Mouse (Mus musculus) CH12.LX (cell line): Measurements from ENCODE around the gene Sphk2. TPM values are rescaled to one million over a fixed set of nuclear protein-coding genes. Genes with fewer than 3 reads are reported as not detected.
A peak's percentile ranks its signal among the peaks of the same experiment; 100 is the strongest.

Experiments
- DNase-seq: peaks from one replicate; pipeline ENCODE4 v3.0.0-alpha.2; 2013; ENCODE audit errors: extremely low read depth
- H3K27ac ChIP-seq: 2 replicates; pipeline ENCODE4 v1.5.1; 2012; ENCODE audit warnings: low read depth, mild to moderate bottlenecking, control low read depth, moderate library complexity; ENCODE audit not compliant: insufficient read depth
- H3K27me3 ChIP-seq: replicated peaks from 2 replicates; pipeline ENCODE3; 2012; ENCODE audit warnings: inconsistent platforms
- H3K36me3 ChIP-seq, 2 experiments: replicated peaks in 1 of 2; 2 replicates each; pipeline versions ENCODE3 to v1.6.1; 2012; ENCODE audit warnings: inconsistent platforms in 1 of 2, low read length in 1 of 2, mild to moderate bottlenecking in 1 of 2, mixed read lengths in 1 of 2, moderate library complexity in 1 of 2; ENCODE audit not compliant: control insufficient read depth in 1 of 2, insufficient read depth in 1 of 2
- H3K4me1 ChIP-seq, 2 experiments: 2 replicates each; pipeline ENCODE4 v1.6.1; 2012; ENCODE audit warnings: inconsistent platforms in 1 of 2, moderate library complexity in 1 of 2; ENCODE audit not compliant: insufficient read depth in 2 of 2, control insufficient read depth in 1 of 2
- H3K4me2 ChIP-seq: 2 replicates; pipeline ENCODE4 v1.6.1; 2012; ENCODE audit warnings: low read depth, mild to moderate bottlenecking, control low read depth; ENCODE audit not compliant: poor library complexity, insufficient read depth, severe bottlenecking
- H3K4me3 ChIP-seq, 3 experiments: fragments of 150-350 bp in 1 of 3; sonication (generic) in 1 of 3; replicated peaks in 1 of 3; 2 replicates each; pipeline versions ENCODE3 to v1.5.1; 2011 to 2012; ENCODE audit warnings: low read depth in 2 of 3, low read length in 2 of 3, mild to moderate bottlenecking in 2 of 3, moderate library complexity in 2 of 3, control low read depth in 1 of 3, improper control_type of control experiment in 1 of 3, inconsistent platforms in 1 of 3, mixed read lengths in 1 of 3; ENCODE audit not compliant: poor library complexity in 1 of 3
- H3K79me2 ChIP-seq: replicated peaks from 2 replicates; pipeline ENCODE4 v1.6.1; 2012; ENCODE audit warnings: mild to moderate bottlenecking, moderate library complexity; ENCODE audit not compliant: control insufficient read depth, poor library complexity, insufficient read depth, severe bottlenecking; ENCODE audit errors: extremely low read depth
- H3K9ac ChIP-seq: 2 replicates; pipeline ENCODE4 v1.6.1; 2012; ENCODE audit warnings: low read depth, mild to moderate bottlenecking, control low read depth, moderate library complexity; ENCODE audit not compliant: insufficient read depth
- H3K9me3 ChIP-seq: replicated peaks from 2 replicates; pipeline ENCODE3; 2012; ENCODE audit warnings: low read length, inconsistent platforms, mixed read lengths
- BHLHE40 ChIP-seq: IDR thresholded peaks from 2 replicates; pipeline ENCODE4 v1.6.1; 2011; ENCODE audit warnings: mild to moderate bottlenecking, low read depth, low read length, improper control_type of control experiment
- CHD2 ChIP-seq: IDR thresholded peaks from 2 replicates; pipeline ENCODE4 v1.6.1; 2011; ENCODE audit warnings: low read length, improper control_type of control experiment
- CTCF ChIP-seq, 2 experiments: IDR thresholded peaks in 1 of 2; conservative IDR thresholded peaks in 1 of 2; 2 replicates each; pipeline ENCODE4 v1.5.1; 2011 to 2012; ENCODE audit warnings: low read depth in 2 of 2, low read length in 2 of 2, improper control_type of control experiment in 1 of 2, inconsistent platforms in 1 of 2, mild to moderate bottlenecking in 1 of 2, moderate library complexity in 1 of 2
- ELF1 ChIP-seq: IDR thresholded peaks from 2 replicates; pipeline ENCODE4 v1.6.1; 2014; ENCODE audit warnings: low read depth, mild to moderate bottlenecking, inconsistent platforms, low read length, improper control_type of control experiment
- ETS1 ChIP-seq: conservative IDR thresholded peaks from 2 replicates; pipeline ENCODE4 v1.6.1; 2012; ENCODE audit warnings: low read depth, mild to moderate bottlenecking, inconsistent platforms, low read length, improper control_type of control experiment, moderate library complexity
- HCFC1 ChIP-seq: IDR thresholded peaks from 2 replicates; pipeline ENCODE4 v1.6.1; 2012; ENCODE audit warnings: low read depth, mild to moderate bottlenecking, inconsistent platforms, low read length, improper control_type of control experiment
- IRF4 ChIP-seq: IDR thresholded peaks from 2 replicates; pipeline ENCODE4 v1.6.1; 2014; ENCODE audit warnings: low read depth, mild to moderate bottlenecking, inconsistent platforms, low read length, improper control_type of control experiment
- JUN ChIP-seq: IDR thresholded peaks from 2 replicates; pipeline ENCODE4 v1.6.1; 2011; ENCODE audit warnings: low read depth, mild to moderate bottlenecking, low read length, improper control_type of control experiment, moderate library complexity; ENCODE audit not compliant: insufficient read depth
- MAFK ChIP-seq: IDR thresholded peaks from 2 replicates; pipeline ENCODE4 v1.6.1; 2011; ENCODE audit warnings: low read length, improper control_type of control experiment; ENCODE audit not compliant: insufficient replicate concordance
- MAX ChIP-seq: IDR thresholded peaks from 2 replicates; pipeline ENCODE4 v1.6.1; 2011; ENCODE audit warnings: low read length, improper control_type of control experiment
- MAZ ChIP-seq: IDR thresholded peaks from 2 replicates; pipeline ENCODE4 v1.6.1; 2012; ENCODE audit warnings: low read depth, mild to moderate bottlenecking, inconsistent platforms, low read length, improper control_type of control experiment, moderate library complexity
- MEF2A ChIP-seq: IDR thresholded peaks from 2 replicates; pipeline ENCODE4 v1.6.1; 2014; ENCODE audit warnings: low read depth, mild to moderate bottlenecking, inconsistent platforms, low read length, improper control_type of control experiment, borderline replicate concordance
- MXI1 ChIP-seq: IDR thresholded peaks from 2 replicates; pipeline ENCODE4 v1.6.1; 2011; ENCODE audit warnings: mild to moderate bottlenecking, low read depth, low read length, improper control_type of control experiment
- MYC ChIP-seq: IDR thresholded peaks from 2 replicates; pipeline ENCODE4 v1.6.1; 2011; ENCODE audit warnings: low read depth, mild to moderate bottlenecking, improper control_type of control experiment, low read length
- NELFE ChIP-seq: IDR thresholded peaks from 2 replicates; pipeline ENCODE4 v1.6.1; 2011; ENCODE audit warnings: low read depth, low read length, improper control_type of control experiment
- NRF1 ChIP-seq: IDR thresholded peaks from 2 replicates; pipeline ENCODE4 v1.6.1; 2014; ENCODE audit warnings: low read depth, mild to moderate bottlenecking, inconsistent platforms, low read length, improper control_type of control experiment, moderate library complexity
- PAX5 ChIP-seq: IDR thresholded peaks from 2 replicates; pipeline ENCODE4 v1.6.1; 2012; ENCODE audit warnings: low read length, inconsistent platforms, mixed read lengths
- POLR2A ChIP-seq: IDR thresholded peaks from 2 replicates; pipeline ENCODE4 v1.6.1; 2011; ENCODE audit warnings: low read depth, mild to moderate bottlenecking, improper control_type of control experiment, low read length
- POLR2AphosphoS2 ChIP-seq: IDR thresholded peaks from 2 replicates; pipeline ENCODE4 v1.6.1; 2011; ENCODE audit warnings: low read depth, low read length, improper control_type of control experiment
- RAD21 ChIP-seq: IDR thresholded peaks from 2 replicates; pipeline ENCODE4 v1.6.1; 2011; ENCODE audit warnings: low read depth, mild to moderate bottlenecking, low read length, improper control_type of control experiment, moderate library complexity
- TCF12 ChIP-seq: IDR thresholded peaks from 2 replicates; pipeline ENCODE4 v1.6.1; 2014; ENCODE audit warnings: low read depth, mild to moderate bottlenecking, inconsistent platforms, low read length, improper control_type of control experiment
- USF1 ChIP-seq: IDR thresholded peaks from 2 replicates; pipeline ENCODE4 v1.6.1; 2014; ENCODE audit warnings: low read depth, mild to moderate bottlenecking, inconsistent platforms, low read length, improper control_type of control experiment
- USF2 ChIP-seq: conservative IDR thresholded peaks from 2 replicates; pipeline ENCODE4 v1.6.1; 2011; ENCODE audit warnings: low read depth, low read length, improper control_type of control experiment
- ZKSCAN1 ChIP-seq: IDR thresholded peaks from 2 replicates; pipeline ENCODE4 v1.6.1; 2012; ENCODE audit warnings: low read depth, inconsistent platforms, low read length, improper control_type of control experiment, borderline replicate concordance
- ZNF384 ChIP-seq: IDR thresholded peaks from 2 replicates; pipeline ENCODE4 v1.6.1; 2012; ENCODE audit warnings: low read depth, low read length, improper control_type of control experiment, inconsistent platforms
- dilution Hi-C: fragments of 300-500 bp; cut with MboI; formaldehyde crosslinking; loops from 2 replicates; pipeline ENCODE4 v1.14.3; 2020; ENCODE audit warnings: low sequenced_read_pairs; ENCODE audit not compliant: extremely low pct_unique_long_range_greater_than_20kb, extremely low pct_ligation_motif_present
- in situ Hi-C: fragments of 300-500 bp; cut with MboI; formaldehyde crosslinking; loops from 3 replicates; pipeline ENCODE4 v1.14.3; 2019; ENCODE audit warnings: low sequenced_read_pairs, low pct_ligation_motif_present, low pct_unique_long_range_greater_than_20kb, mixed read lengths
- polyA plus RNA-seq: library from polyadenylated mRNA; unstranded; fragments of >175 nt; gene quantifications from 2 replicates; pipeline ENCODE4 v1.2.1, GENCODE M21; 2012; ENCODE audit warnings: low read depth; ENCODE audit not compliant: insufficient read length
- total RNA-seq, 2 experiments: library from RNA; depleted of rRNA; stranded (reverse); fragments of 300-350 nt in 1 of 2; fragments of >200 nt in 1 of 2; gene quantifications; 2 replicates each; pipeline ENCODE4 v1.2.3; 2012 to 2014

Gene Sphk2
- total and polyA plus RNA-seq, 3 experiments: 9.4 to 22.4 (median 16.6) TPM

- Histone ChIP-seq H3K4me1 (peaks cover 0 to 46% of the 10 kb centered on the region in 2 experiments; a peak in 2 of 4 replicates), H3K9ac (peak overlapping the region; percentile 75), H3K9me3 (no peaks in the 10 kb centered on the region), H3K27ac (peak overlapping the region; percentile 87), H3K4me3 (peak overlapping the region; percentile 53 to 77 (median 56)), H3K36me3 (peaks cover 23 to 37% of the 10 kb centered on the region in 2 experiments), H3K27me3 (no peaks in the 10 kb centered on the region), H3K79me2 (no peaks in the 10 kb centered on the region), H3K4me2 (peak overlapping the region; percentile 91)
- DNase-seq: peak; percentile 91
- in situ Hi-C loops (no loop called here), dilution Hi-C loops (no loop called here)
- TF ChIP-seq NRF1: peak; percentile 79
- no peak; the same call in 1 of the 2 replicates for TF ChIP-seq NELFE
- TF ChIP-seq IRF4: peak; percentile 53
- TF ChIP-seq HCFC1: peak; percentile 66
- no peak for TF ChIP-seq ZKSCAN1
- no peak for TF ChIP-seq MAFK
- TF ChIP-seq MEF2A: peak; percentile 58; the same call in 1 of the 2 replicates
- peak; percentile 91 for TF ChIP-seq ETS1
- TF ChIP-seq JUN: no peak
- peak; percentile 65; the same call in 1 of the 2 replicates for TF ChIP-seq POLR2A
- TF ChIP-seq ELF1: peak; percentile 63; the same call in 1 of the 2 replicates
- peak; percentile 100 for TF ChIP-seq BHLHE40
- TF ChIP-seq ZNF384: no peak
- TF ChIP-seq MYC: peak; percentile 74
- TF ChIP-seq TCF12: peak; percentile 62; the same call in 1 of the 2 replicates
- TF ChIP-seq USF1: peak; percentile 88
- peak; percentile 63; the same call in 1 of the 2 replicates for TF ChIP-seq MAZ
- no peak for TF ChIP-seq PAX5
- peak; percentile 80 for TF ChIP-seq USF2
- peak; percentile 95 for TF ChIP-seq MAX
- TF ChIP-seq MXI1: peak; percentile 95
- peak; percentile 48; the same call in 1 of the 2 replicates for TF ChIP-seq CHD2
- TF ChIP-seq POLR2AphosphoS2: no peak
- no peak for TF ChIP-seq CTCF (conservative IDR thresholded peaks at IDR 0.05 in 1 of 2, IDR thresholded peaks at IDR 0.05 in 1 of 2; ENCODE audit: low read depth in 2 of 2, low read length in 2 of 2)
- TF ChIP-seq RAD21: no peak
Measured at GRCm38 (mm10) chr7:45707375-45707967, 10.3 kb downstream of the Sphk2 start.
